Mouse (Mus musculus) lung, embryonic 15.5 days (tissue): Measurements from ENCODE around the gene Ager. TPM values are rescaled to one million over a fixed set of nuclear protein-coding genes. Genes with fewer than 3 reads are reported as not detected.
A peak's percentile ranks its signal among the peaks of the same experiment; 100 is the strongest.

Source experiments
- ATAC-seq: fragments of 200-750 bp; cut with Nextera tagmentation; 2 replicates; pipeline ENCODE4 v1.8.0; 2017; ENCODE audit warnings: moderate number of reproducible peaks, borderline replicate concordance; ENCODE audit not compliant: low FRiP score, low TSS enrichment; ENCODE audit errors: extremely low read depth
- H3K27ac ChIP-seq: fragments of 300-500 bp; sonication (generic); 2 replicates; pipeline ENCODE4 v1.5.1; 2015; ENCODE audit warnings: moderate library complexity, mild to moderate bottlenecking, inconsistent platforms
- H3K27me3 ChIP-seq: fragments of 300-500 bp; sonication (generic); 2 replicates; pipeline ENCODE4 v1.6.1; 2015; ENCODE audit warnings: inconsistent platforms
- H3K36me3 ChIP-seq: fragments of 300-500 bp; sonication (generic); 2 replicates; pipeline ENCODE4 v1.6.1; 2015; ENCODE audit warnings: inconsistent platforms
- H3K4me1 ChIP-seq: fragments of 300-500 bp; sonication (generic); 2 replicates; pipeline ENCODE4 v1.6.1; 2015; ENCODE audit warnings: inconsistent platforms
- H3K4me2 ChIP-seq: fragments of 300-500 bp; sonication (generic); 2 replicates; pipeline ENCODE4 v1.6.1; 2015; ENCODE audit warnings: inconsistent platforms, mild to moderate bottlenecking, moderate library complexity
- H3K4me3 ChIP-seq: fragments of 300-500 bp; sonication (generic); 2 replicates; pipeline ENCODE4 v1.5.1; 2015; ENCODE audit warnings: mild to moderate bottlenecking, inconsistent platforms
- H3K9ac ChIP-seq: fragments of 300-500 bp; sonication (generic); 2 replicates; pipeline ENCODE4 v1.6.1; 2015; ENCODE audit warnings: inconsistent platforms
- H3K9me3 ChIP-seq: fragments of 300-500 bp; sonication (generic); 2 replicates; pipeline ENCODE4 v1.6.1; 2016; ENCODE audit warnings: inconsistent platforms
- WGBS: fragments of 180-500 bp; shearing (Covaris S2); methylation state at CpG from one replicate; pipeline ENCODE4 v1.1.7; 2015; 5-methylcytosine and 5-hydroxymethylcytosine counted together
- polyA plus RNA-seq: library from polyadenylated mRNA; unstranded; fragments of >200 nt; fragmentation: Nextera tagmentation; extraction: Ambion mirVana; gene quantifications from 2 replicates; pipeline ENCODE4 v1.2.1, GENCODE M21; 2015

The Ager gene
- polyA plus RNA-seq, 1 experiment from 2014 or later: 248 TPM

- H3K9me3 ChIP-seq: no peaks in the 10 kb centered on the region
- no peak overlapping the region for H3K4me2 ChIP-seq
- 75% methylated on average over 7 of the region's 7 CpGs for WGBS
- no peak overlapping the region for H3K27ac ChIP-seq
- H3K36me3 ChIP-seq: peaks cover 27% of the 10 kb centered on the region
- no peak overlapping the region for H3K4me3 ChIP-seq
- peaks cover 24% of the 10 kb centered on the region for H3K4me1 ChIP-seq
- no peaks in the 10 kb centered on the region for H3K27me3 ChIP-seq
- ATAC-seq: no peak
- 0 out of 2 replicates have a peak overlapping the region, but pooled peaks have one; percentile 21 for H3K9ac ChIP-seq
Observed at GRCm38 (mm10) chr17:34607997-34608396, 10.3 kb downstream of the Ager start.

DNA sequence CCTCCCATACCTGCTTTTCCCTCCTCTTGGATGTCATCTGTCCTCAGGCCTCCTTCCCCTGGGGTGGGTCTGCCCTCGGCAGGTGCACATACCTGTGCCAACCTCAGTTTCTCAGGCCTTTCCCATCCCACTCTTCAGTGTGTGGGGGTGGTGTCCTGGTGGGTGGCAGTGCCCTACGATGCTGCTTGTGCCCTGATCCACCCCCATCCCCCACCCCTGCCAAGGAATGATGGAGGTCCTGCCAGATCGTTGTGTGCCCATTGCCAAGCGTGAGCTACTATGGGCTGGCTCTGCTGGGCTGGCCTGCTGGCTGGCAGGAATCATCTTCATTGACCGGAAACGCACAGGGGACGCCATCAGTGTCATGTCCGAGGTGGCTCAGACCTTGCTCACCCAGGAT lies 13.4 kb downstream of the Ager start:
- Histone ChIP-seq H3K27ac (no peak overlapping the region), H3K9ac (no peak overlapping the region), H3K27me3 (no peaks in the 10 kb centered on the region), H3K9me3 (no peaks in the 10 kb centered on the region), H3K4me3 (no peak overlapping the region), H3K36me3 (peaks cover 37% of the 10 kb centered on the region), H3K4me2 (no peak overlapping the region), H3K4me1 (peaks cover 14% of the 10 kb centered on the region)
- no peak for ATAC-seq
- 89% methylated on average over 8 of the region's 8 CpGs for WGBS

DNA sequence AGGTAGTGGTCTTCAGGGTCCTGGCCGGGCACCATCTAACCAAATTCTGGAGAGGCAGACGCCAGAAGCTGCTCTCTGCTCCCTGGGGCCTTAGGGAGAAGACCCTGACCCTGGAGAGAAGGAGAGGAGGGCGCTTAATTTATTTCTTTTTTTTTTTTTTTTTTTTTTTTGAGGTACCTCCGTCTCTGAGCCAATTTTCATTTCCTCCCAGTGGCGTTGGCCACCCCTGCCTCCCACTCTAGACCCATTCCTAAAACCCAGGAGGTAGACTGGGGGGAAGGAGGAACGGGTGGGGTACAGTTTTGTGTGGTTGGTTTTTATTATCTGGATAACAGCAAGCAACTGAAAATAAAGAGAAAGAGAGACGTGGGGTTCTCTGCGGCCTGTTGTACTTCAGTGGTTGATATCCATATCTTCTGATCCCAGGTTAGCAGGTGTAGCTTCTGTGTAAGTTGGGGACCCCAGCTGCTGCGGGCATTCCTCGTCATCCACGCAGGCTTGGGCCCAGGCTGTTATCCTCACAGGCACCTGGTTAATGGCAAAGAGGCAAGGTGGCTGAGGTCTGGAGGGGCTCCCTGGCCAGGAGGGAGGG lies 15.5 kb downstream of the Ager start:
- no peaks in the 10 kb centered on the region for H3K9me3 ChIP-seq
- H3K4me3 ChIP-seq: no peak overlapping the region
- H3K27ac ChIP-seq: no peak overlapping the region
- H3K36me3 ChIP-seq: peaks cover 37% of the 10 kb centered on the region
- H3K27me3 ChIP-seq: no peaks in the 10 kb centered on the region
- no peak overlapping the region for H3K9ac ChIP-seq
- no peak for ATAC-seq
- 81% methylated on average over 11 of the region's 11 CpGs for WGBS
- H3K4me1 ChIP-seq: no peaks in the 10 kb centered on the region
- no peak overlapping the region for H3K4me2 ChIP-seq

DNA sequence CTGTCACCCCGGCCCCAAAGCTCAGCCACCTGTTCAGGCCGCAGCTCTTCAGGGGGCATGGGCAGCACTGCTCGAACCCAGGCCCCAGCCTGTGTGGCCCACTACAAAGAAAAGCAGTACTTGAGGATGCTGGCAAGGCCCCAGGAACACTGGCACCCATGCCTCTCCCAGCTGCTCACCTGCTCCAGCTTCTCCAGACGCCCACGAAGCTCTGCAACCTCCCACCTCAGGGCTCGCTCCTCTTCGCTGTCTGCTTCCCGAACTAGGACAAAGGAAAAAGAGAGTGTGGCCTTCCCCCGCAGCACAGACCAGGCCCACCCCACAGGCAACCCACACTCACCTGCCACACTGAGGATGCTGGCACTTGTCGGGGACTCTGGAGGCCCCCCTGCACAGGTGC lies 16.2 kb downstream of the Ager start:
- Histone ChIP-seq H3K36me3 (peaks cover 37% of the 10 kb centered on the region), H3K4me2 (no peak overlapping the region), H3K9ac (no peak overlapping the region), H3K9me3 (no peaks in the 10 kb centered on the region), H3K27me3 (no peaks in the 10 kb centered on the region), H3K4me3 (no peak overlapping the region), H3K27ac (no peak overlapping the region), H3K4me1 (no peaks in the 10 kb centered on the region)
- ATAC-seq: no peak
- WGBS: 85% methylated on average over 10 of the region's 10 CpGs

DNA sequence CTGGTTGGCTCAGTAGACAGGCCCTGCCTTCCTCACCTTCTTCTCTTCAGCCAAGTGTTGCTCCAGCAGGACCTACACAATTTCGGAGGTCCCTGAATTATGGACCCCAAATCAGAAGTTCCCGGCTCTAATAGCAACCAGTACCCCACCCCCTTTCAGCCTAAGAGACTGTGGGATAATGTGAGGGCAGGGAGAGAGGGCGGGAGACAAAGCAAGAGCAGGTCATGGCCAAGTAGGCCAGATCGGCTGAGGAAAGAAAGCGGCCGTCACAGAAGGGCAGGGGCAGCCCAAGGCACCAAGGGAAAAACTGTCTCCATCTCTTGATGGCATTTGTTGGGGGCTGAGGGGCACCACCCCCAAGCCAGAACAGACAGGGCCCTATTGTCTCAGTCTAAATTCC lies 18.2 kb downstream of the Ager start, which contains the start of gene Egfl8:
Gene Egfl8, minus strand, starts transcription at position 101 of the 400 bp plus-strand sequence.
- H3K4me1 ChIP-seq: no peaks in the 10 kb centered on the region
- H3K9me3 ChIP-seq: no peaks in the 10 kb centered on the region
- no peak within 1 kb of the TSS for H3K9ac ChIP-seq
- peaks cover 31% of the 10 kb centered on the region for H3K36me3 ChIP-seq
- 70% methylated on average over 6 of the region's 6 CpGs for WGBS
- H3K4me3 ChIP-seq: no peak within 1 kb of the TSS
- no peaks in the 10 kb centered on the region for H3K27me3 ChIP-seq
- ATAC-seq: no peak
- H3K4me2 ChIP-seq: no peak within 1 kb of the TSS
- peak within 1 kb of the TSS; percentile 8; the same call in 1 of the 2 replicates for H3K27ac ChIP-seq

DNA sequence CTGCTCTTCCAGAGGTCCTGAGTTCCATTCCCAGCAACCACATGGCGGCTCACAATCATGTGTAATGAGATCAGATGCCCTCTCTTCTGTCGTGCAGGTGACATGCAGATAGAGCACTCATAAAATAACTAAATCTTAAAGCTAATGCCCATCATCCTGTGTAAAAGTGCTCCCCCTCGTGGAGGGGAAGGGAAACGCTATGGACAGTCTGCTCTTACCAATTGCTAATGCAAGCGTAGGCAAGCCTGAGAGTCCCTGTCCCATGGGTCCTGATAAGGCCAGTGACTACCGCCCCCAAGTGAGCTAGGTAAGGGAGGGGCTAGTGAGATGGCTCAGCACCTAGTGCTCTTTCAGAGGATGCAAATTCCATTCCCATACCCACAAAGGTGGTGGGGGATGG lies 21.3 kb downstream of the Ager start:
- no peaks in the 10 kb centered on the region for H3K4me1 ChIP-seq
- no peak overlapping the region for H3K4me3 ChIP-seq
- peaks cover 18% of the 10 kb centered on the region for H3K36me3 ChIP-seq
- H3K4me2 ChIP-seq: no peak overlapping the region
- H3K27ac ChIP-seq: no peak overlapping the region
- WGBS: 15% methylated on average over 6 of the region's 6 CpGs
- no peaks in the 10 kb centered on the region for H3K9me3 ChIP-seq
- no peak overlapping the region for H3K9ac ChIP-seq
- no peaks in the 10 kb centered on the region for H3K27me3 ChIP-seq
- ATAC-seq: no peak

DNA sequence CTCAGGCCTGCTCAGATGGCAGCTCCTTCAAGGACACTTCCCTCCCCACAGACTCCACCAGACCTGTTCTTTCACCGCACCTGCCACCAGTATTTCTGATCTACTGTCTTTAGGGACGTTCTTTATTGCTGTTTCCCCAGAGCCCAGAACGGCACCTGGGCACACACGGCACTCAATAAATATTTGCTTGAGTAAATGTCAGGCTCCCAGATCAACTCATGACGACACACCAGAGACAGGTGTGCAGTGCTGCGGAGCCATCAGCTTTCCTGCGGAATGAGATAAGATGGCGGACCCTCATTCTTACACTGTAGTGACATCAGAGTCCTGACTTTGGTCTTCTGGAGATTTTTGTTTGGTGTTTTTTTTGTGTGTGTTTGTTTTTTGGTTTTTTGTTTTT lies 23.3 kb downstream of the Ager start:
- 75% methylated on average over 8 of the region's 8 CpGs for WGBS
- Histone ChIP-seq H3K4me3 (no peak overlapping the region), H3K36me3 (peaks cover 12% of the 10 kb centered on the region), H3K27me3 (no peaks in the 10 kb centered on the region; the same call in 1 of the 2 replicates), H3K9ac (no peak overlapping the region), H3K4me2 (no peak overlapping the region), H3K9me3 (no peaks in the 10 kb centered on the region), H3K27ac (no peak overlapping the region), H3K4me1 (peaks cover under 1% of the 10 kb centered on the region; the same call in 1 of the 2 replicates)
- no peak for ATAC-seq

DNA sequence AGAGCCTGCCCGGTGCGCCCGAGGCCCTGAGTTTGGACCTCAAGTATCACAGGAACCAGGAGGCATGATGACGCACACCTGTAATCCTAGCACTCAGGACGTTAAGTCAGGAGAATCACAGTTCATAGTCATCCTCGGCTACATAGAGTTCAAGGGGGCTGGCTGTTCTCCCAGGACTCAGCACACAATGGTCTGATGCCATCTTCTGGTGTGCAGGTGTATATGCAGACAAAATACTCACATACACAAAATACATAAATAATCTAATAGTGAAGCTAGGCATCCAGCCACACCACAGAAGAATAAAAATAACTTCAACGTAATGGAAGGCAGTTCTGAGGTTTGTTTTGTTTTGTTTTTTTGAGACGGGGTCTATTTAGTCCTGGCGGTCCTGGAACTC lies 25.5 kb downstream of the Ager start:
- Histone ChIP-seq H3K36me3 (peaks cover 12% of the 10 kb centered on the region), H3K27me3 (no peaks in the 10 kb centered on the region; the same call in 1 of the 2 replicates), H3K4me1 (peaks cover 7% of the 10 kb centered on the region)

DNA sequence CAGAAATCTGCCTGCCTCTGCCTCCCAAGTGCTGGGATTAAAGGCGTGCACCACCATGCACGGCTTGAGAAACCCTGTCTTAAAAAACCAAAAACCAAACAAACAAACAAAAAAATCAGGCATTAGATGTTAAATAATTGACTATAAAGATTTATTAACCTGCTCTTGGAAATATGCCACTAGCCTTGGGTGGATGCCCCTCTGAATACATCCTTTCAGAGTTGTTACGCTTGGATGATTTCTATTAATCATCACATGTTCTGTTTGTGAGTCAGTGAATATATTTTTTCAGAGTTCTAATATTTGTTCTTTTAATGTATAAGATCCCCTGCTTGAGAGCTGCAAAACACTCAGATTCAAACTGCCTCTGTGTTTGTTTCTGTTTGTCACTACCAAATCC lies 27.3 kb downstream of the Ager start:
- H3K36me3 ChIP-seq: peaks cover 12% of the 10 kb centered on the region
- peaks cover 14% of the 10 kb centered on the region for H3K27me3 ChIP-seq
- H3K4me1 ChIP-seq: peaks cover 22% of the 10 kb centered on the region
- WGBS: 87% methylated on average over 3 of the region's 3 CpGs
- H3K27ac ChIP-seq: no peak overlapping the region
- no peak overlapping the region for H3K9ac ChIP-seq
- no peaks in the 10 kb centered on the region for H3K9me3 ChIP-seq
- no peak for ATAC-seq
- no peak overlapping the region for H3K4me2 ChIP-seq
- no peak overlapping the region for H3K4me3 ChIP-seq

More for the DNA sequence above, 25.5 kb downstream of the Ager start:
- H3K27ac ChIP-seq: no peak overlapping the region
- no peaks in the 10 kb centered on the region for H3K9me3 ChIP-seq
- ATAC-seq: no peak
- 84% methylated on average over 9 of the region's 9 CpGs for WGBS
- no peak overlapping the region for H3K9ac ChIP-seq
- H3K4me3 ChIP-seq: no peak overlapping the region
- H3K4me2 ChIP-seq: no peak overlapping the region

- Histone ChIP-seq H3K4me2 (peak overlapping the region; percentile 82), H3K27me3 (peaks cover 26% of the 10 kb centered on the region), H3K4me1 (peaks cover 34% of the 10 kb centered on the region), H3K9ac (peak overlapping the region; percentile 58), H3K36me3 (peaks cover 12% of the 10 kb centered on the region), H3K27ac (0 out of 2 replicates have a peak overlapping the region, but pooled peaks have one; percentile 90), H3K9me3 (no peaks in the 10 kb centered on the region), H3K4me3 (peak overlapping the region; percentile 69)
- WGBS: 49% methylated on average over 16 of the region's 16 CpGs
- no peak for ATAC-seq
Observed at GRCm38 (mm10) chr17:34626062-34626772, 28.6 kb downstream of the Ager start.

- Histone ChIP-seq H3K9me3 (no peaks in the 10 kb centered on the region), H3K27me3 (peaks cover 32% of the 10 kb centered on the region), H3K4me2 (peak overlapping the region; percentile 82), H3K9ac (peak overlapping the region; percentile 58), H3K4me1 (peaks cover 39% of the 10 kb centered on the region), H3K4me3 (peak overlapping the region; percentile 69), H3K36me3 (peaks cover 8% of the 10 kb centered on the region), H3K27ac (peak overlapping the region; percentile 90)
- 0% methylated on average over 18 of the region's 18 CpGs for WGBS
- ATAC-seq: no peak
Observed at GRCm38 (mm10) chr17:34626773-34627092, 29.1 kb downstream of the Ager start.
